Mouse (Mus musculus) mesoderm, embryonic 11.5 days (tissue): ENCODE measurements around the gene Zfp59.
"Not testable (repeated sequence)": the region's sequence is repeated elsewhere in the genome, so short reads cannot be mapped to it uniquely, and the experiment has no call there.

Experiments used
- DNase-seq: peaks from one replicate; pipeline ENCODE4 v3.0.0-alpha.2; 2012; ENCODE audit warnings: low read depth, low spot score

Zfp59 gene

GRCm38 (mm10) chr7:27862578-27862977 lies 24.2 kb downstream of the Zfp59 start:
- not testable (repeated sequence) for DNase-seq

GRCm38 (mm10) chr7:27881721-27882120 lies 43.3 kb downstream of the Zfp59 start:
- DNase-seq: no peak

- no peak for DNase-seq
Observed at GRCm38 (mm10) chr7:27900601-27901000, 62.2 kb downstream of the Zfp59 start.

DNA sequence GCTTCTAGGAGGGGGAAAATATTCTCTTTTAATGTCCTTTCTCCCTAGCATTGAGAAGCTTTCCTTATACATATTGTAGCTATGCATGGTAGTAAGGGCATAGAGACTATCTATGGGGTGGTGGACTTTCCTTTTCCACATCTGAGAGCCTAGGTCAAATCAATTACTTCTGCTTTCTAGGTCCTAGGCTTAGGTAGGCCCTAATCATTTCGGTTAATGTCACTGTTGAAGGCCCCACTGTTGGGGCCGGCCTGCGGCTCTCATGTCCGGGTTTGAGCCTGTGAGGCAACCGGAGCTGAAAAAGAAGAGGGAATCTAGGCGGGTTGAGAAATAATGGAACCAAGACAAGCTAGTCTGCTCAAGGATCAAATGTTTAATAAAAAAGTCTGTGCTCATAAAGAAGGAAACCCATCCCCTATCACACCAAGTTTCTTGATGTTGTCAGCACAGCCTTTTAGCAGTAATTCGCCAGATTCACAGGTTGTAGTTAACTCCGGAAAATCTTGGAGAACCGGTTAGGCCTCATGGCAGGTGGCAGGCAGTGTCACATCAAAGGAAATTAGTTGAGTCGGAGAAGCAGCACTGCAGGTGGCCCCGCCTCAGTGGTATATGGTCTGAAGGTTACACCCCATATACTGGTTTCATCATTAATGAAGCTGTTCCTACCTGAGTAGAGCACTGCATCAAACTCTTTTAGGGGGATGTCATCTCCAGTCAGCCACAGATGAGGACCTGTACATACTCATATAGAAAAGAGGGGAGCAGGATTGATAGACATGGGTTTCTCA lies 66.8 kb downstream of the Zfp59 start:
- no peak for DNase-seq
